Mouse (Mus musculus) ovary, adult 18-20 months (tissue): ENCODE data around the gene Pim2.

Experiments used
- DNase-seq: peaks from one replicate; pipeline ENCODE4 v3.0.0; 2022; ENCODE audit warnings: low spot score, mixed read lengths

The Pim2 gene

DNA sequence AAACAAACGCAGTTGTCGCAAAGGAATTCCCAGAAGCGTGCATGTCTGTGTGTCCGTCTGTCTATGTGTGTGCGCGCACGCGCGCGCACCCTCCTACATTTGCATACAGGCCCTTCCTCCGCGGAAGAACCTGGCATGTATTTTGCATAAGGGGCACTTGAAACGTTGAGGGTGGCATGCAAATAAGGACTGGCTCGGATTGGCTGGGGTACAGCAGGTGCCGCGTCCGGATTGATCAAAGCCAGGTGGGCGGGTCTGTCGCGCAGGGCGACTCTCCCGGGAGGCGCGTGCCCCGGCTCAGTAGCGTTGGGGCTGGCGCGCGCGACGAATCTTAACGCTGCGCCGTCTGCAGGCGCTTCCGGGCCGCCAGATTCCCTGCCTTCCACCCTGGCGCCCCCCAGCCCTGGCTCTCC lies at the start of gene Pim2:
Pim2 (plus strand) TSS at position 256 of the 413 bp plus-strand sequence.
- peak; percentile 79 for DNase-seq

DNA sequence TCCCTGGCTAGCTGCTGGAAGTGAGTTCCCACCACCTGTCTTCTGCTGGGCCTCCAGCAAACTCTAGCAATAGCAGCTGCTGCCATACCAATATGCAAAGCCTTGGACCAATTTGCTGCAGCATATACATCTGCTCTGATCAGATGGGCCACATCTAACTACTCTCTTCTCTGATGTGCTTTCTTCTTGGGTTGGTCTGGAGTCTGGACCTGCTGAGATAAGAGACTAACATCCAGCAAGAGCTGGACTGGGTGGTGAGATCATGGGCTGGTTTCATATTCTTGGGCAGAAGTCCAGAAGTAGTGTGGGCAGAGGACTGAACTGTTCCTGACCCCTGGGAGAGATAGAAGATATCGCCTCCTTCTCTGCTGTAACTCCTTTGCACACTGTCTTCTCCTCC lies 40.9 kb upstream of the Pim2 start:
- DNase-seq: no peak

DNA sequence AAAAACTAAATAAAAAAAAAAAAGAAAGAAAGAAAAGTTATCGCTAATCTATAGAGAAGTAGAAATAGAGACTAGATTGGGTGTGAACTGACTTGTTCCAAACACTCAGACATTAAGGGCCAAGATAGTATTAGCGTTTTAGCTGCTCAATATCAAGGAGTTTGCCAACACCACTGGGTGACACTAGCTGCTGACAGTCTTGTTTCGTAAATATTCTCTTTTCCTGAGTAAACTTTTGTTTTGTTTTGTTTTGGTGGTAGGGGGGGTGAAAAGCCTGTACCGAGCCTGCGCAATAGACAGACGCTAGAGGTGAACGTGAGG lies 37.3 kb upstream of the Pim2 start:
- DNase-seq: no peak

DNA sequence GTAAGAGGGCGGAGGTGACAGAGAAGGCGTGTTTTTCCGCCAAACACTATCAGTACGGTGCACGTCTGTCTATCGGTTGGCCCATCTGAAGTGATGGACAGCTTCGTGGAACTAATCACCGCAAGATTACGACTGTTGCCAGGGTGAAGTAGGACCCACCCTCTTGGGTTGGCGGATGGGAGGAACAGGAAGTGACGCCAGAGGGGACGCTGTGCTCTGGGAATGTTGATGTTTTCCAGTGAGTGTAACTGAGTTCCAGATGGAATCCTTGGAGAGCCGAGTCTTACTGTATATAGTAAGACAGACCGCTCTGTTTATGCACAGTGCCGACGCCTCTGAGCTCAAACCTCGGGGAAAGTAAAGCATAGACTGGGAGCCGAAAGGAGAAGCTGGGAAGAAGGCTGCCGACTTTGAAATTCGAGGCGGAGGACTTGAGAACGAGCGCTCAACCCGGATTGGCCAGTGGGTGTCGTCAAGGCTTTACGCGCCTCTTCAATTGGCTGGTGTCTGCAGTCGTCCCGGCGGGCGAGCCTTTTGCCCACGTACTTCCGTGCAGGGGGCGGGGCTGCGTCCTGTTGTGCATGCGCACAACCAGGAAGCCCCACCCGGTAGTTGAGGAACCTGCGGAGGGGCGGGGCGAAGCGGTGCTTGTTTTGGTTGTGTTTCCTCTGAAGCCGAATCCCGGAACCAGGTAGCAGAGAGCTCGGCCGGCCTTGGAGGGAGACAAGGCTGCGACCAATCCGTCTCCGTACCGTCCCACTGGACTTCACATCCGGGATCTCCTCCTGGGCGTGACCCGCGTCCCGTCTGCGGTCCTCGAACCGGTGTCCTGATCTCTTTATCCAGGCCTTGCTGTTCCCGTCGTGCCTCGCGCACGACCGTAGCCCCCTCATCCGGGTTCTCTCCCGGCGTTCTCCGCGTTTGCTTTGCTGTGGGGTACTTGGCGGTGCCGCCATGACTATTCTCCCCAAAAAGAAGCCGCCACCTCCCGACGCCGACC lies 36.6 kb upstream of the Pim2 start, which contains the start of gene Otud5:
Otud5 (plus strand) TSS at position 202 of the 1,000 bp plus-strand sequence.
- DNase-seq: peak; percentile 96

DNA sequence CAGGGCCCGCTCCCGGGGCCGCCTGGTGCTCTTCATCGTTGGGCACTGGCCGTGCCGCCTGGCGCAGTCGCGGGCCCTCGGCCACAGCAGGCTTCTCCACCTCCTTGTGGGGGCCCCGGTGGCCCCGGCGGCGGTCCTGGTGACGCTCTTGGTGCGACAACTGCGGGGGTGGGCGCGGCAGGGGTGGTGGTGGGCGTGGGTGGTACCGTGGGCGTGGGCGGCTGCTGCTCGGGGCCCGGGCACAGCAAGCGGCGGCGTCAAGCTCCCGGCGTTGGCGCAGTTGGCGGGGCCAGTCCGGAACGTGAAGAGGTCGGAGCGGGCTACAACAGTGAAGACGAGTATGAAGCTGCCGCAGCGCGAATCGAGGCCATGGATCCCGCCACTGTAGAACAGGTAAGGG lies 35.7 kb upstream of the Pim2 start:
- DNase-seq: no peak

DNA sequence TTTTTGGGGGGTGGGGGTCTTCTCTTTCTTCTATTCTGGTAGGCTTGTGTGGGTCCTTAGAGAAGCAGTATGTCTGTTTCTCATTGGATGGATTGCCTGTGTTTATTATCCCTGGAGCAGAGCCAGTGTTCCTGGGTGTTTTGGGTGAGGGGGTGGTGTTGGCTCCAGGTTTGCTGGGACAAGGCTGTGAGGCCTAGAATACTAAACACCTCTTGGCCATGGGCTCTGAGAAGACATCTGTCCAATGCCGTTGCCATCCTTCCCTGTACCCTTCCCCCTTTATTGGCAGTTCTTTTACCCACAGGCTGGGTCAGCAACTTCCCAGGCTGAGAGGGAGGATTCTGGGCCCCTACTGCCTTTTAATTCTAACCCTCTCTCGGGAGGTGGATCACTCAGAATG lies 30.2 kb upstream of the Pim2 start:
- no peak for DNase-seq

DNA sequence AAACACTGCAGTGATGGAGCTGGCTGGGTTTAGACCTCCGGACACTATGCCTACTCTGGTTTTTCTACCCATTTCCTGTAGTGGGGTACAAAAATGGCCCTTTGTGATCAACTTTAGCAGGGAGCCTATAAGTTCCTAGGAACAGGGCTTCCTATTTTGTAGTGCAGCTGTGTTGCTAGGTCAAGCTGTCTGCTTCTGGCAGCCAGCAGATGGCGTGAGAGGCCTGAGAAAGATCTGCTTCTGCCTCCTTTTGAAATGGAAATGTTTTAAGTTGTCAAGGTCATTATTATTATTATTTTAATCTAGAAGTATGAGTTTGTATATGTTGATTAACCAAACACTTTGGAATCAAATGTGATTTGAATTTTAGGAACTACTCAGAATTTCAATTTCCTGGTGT lies 23.5 kb upstream of the Pim2 start:
- DNase-seq: no peak

DNA sequence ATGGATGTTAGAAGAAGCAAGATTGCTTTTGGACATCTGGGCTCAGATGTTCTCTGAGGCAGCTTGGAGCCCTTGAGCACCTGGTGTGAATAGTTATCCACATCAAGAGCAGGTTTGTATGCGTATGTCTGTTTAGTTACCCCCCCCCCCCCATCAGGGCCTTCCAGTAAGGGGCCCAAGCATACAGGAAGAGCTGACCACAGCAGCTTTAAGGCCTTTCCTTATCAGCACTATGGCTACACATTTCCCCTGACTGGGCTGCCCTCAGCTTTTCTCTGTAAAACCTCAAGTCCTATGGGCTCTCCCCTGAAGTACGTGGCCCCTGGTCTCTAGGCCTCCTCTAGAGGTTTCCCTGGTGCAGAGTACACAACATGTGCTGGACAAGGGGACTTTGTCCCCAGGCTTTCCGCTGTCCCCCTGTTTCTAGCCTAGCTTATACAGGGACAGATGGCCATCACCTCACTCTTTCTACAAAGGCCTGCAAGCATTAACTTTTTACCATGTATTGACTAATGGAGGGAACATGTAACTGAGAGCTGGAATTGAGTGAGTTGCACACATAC lies 18.8 kb upstream of the Pim2 start:
- no peak for DNase-seq

DNA sequence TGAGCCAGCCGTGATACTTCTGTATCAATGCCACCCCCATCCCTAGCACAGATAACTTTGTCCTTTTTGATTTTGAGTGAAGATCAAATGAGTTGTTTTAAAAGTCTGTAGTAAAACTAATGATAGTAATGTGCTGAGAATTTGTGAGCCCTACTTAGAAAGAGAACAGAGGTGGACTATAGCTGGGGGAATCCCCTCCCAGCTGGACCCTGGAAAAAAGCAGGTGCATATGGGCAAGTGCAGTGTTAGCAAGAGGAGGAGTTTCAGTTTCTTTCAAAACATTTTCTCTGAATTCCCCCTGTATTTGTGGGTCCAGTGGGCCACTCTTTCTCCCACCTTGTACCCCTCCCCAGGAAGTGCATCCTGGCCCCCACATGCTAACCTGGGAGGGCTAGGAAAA lies 14.9 kb upstream of the Pim2 start:
- DNase-seq: no peak

DNA sequence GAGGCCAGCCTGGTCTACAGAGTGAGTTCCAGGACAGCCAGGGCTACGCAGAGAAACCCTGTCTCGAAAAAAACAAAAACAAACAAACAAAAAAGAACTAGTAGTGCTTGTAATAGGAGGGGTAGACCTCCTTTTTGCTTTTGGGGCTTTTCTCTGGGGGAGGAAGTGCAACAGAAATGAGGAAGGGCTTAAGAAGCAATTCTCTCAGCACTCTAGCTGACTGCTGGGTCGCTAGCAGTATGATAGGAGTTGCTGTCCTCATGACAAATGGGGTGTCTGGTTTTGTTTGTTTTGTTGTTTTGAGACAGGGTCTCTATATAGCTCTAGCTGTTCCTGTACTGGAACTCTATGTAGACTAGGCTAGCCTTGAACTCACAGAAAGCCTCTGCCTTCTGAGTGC lies 13.5 kb upstream of the Pim2 start:
- no peak for DNase-seq

DNA sequence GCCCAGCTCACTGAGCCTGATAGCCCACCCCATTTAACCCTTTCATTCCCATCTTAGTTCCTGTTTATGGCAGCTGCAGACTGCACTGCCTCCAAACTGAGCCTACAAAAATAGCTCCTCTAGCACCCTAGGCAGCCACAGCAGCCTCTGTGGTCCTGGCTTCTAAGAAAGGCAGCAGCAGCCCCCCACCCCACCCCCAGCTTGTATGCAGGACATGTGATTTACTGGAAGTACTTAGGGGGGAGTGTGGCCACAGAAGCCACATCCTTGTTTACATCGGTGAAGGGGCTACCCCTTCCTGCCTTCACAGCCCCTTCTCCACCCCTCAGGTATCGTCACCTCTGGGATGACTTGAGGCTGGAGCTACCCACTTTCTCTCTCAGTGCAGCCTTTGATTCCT lies 12.7 kb upstream of the Pim2 start:
- DNase-seq: no peak

DNA sequence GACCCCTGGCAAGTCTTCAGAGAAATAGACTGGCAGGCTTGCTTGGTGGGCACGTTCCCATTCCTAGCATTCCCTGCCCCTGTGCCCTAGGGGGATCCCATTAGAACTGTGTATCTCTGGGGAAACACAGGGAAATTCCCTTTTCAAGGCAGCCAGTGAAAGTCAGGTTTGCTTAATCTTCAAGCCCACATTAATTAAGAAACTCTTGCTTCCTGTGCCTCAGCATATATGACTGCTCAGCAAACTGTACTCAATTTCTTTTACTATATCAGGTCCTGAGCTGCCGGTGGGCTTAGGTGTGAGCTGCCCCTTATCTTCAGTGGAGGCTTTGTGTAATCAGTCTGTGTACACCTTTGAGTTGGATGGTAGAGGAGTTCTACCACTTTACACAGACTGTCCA lies 12.3 kb upstream of the Pim2 start:
- no peak for DNase-seq

DNA sequence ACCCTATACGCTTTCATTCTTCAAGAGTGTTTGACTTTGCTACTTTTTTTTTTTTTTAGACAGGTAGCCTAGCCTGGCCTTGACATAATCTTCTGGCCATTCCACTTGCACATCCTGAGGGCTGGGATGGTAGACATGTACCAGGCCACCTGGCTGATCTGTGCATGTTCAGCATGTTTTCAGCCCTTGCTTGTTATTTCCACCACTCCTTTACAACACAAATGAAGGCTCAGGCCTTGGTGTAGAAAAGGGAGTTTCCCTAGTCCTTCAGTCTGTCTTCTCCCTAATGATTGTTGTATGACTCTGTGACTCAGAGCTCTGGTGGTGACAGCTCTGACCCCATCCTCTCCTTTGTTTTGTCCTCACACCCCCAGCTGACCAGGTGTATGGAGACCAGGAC lies 10.9 kb upstream of the Pim2 start:
- DNase-seq: no peak

DNA sequence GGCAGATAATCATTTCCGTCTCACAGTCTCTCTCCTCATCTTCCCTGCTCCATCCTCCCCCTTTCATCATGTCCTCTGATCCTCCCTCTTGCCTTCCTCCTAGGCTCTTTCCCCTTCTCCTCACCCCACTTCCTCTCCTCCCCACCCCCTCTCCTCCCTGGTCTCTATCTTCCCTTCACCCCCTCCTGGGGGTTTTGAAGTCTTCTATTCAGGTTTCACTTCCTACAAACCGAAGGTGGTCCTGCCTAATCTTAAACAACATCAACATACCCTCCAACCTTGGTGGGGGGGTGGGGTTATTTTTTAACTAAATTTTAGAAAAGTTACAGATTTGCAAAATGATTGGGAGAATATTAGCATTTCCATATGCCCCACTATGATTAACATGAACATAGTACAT lies 9.6 kb upstream of the Pim2 start:
- DNase-seq: no peak

DNA sequence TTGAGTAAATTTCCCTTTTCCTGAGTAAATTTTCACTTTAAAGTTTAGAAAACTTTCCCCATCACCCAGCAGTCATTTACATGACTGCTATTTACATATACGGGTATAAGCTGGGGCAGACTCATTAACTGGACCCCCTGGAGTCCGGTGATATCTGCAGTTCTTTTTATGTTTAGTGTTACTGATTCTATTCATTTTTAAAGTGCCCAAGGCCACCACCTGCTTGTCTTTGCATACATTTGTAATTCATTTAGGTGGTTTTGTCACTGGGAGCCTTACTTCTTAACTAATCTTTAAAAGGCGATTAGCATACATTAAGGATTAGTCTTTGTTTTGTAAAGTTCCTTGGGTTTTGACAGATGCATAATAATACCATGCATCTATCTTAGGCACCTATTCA lies 8.2 kb upstream of the Pim2 start:
- DNase-seq: no peak

DNA sequence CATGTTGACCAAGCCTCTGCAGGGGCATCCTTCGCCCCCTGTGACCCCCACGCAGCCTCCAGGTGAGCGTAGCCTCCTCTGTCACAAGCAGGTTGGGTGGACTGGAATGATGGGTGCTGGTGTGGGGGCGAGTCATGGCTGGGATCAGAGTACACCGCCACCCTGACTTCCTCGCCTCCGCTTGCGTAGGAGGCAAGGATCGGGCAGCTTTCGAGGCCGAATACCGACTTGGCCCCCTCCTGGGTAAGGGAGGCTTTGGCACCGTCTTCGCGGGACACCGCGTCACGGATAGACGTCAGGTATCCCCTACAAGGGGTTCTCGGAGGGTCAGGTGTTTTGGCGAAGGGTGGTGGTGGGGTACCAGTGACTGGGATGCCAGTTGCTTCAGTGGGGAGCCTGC lies 433 bp downstream of the Pim2 start:
- no peak for DNase-seq

DNA sequence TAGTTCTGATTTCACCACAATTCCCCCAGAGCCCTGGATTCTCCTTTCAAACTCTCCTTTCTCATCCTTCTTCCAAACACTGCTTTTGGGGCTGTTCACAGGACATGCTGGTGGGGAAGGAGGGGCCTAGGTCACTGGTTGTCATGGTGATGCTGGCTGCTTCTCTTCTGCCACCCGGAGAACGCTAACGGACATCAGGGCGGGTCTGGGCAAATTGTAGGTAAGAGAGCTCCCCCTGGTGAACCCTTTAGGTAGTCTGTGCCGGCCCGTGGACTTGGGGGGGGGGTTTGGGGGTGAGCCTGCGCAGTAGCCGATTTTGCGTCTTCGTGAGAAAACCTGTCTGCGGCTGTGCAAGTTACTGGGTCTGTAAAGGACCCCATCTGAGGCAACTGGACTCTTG lies 1.8 kb downstream of the Pim2 start:
- DNase-seq: peak; percentile 62

DNA sequence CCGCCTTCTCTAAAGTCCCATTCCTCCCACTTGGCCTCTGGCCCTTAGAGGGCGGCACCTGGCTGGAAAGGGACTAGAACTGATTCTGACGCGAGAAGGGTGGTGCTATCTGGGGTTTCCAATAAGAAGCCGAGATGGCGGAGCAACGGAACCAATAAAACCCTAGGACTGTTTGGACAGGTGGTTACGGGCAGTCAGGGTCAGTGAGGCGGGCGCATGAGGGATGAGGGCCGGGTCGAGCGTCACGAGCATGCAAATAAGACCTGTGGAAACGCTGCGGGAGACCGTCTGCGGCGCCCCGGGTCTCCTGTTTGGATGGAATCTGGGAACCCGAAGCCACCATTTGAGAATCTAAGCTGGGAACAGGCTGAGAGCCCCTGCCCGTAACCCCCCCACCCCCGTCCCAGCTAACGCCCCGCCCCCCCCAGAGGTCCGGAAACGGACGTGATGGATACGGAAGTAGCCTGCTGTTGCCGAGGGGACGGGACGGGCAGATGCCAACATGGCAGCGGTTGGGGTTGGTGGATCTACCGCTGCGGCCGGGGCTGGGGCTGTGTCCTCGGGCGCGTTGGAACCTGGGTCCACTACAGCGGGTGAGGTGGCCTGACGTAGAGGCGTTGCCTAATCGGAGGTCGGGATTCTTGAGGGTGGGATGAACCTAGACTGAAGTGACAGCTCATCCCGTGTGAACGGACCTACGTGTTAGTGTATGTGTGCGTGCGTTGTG lies 5.9 kb downstream of the Pim2 start, which contains the start of gene Slc35a2:
Slc35a2 (plus strand) TSS at position 188 of the 727 bp plus-strand sequence.
- peak; percentile 88 for DNase-seq

DNA sequence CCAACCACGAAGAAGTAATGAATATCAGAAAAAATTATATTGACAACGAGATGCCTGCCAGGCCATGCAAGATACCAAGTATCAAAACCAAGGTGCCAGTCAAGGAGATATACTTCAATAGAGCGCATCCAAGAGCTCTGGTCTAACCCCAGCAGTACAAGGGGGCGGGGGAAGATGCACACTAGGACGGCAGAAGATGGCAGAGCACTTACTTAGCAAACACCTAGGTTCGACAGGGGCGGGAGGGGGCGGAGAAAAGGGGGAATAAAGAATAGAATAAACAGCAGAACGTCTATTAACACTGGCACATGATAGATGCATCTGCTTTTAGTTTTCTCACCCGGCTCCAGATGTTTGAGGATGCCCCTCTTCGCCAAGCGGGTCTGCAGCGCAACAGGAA lies 20.1 kb downstream of the Pim2 start:
- no peak for DNase-seq

DNA sequence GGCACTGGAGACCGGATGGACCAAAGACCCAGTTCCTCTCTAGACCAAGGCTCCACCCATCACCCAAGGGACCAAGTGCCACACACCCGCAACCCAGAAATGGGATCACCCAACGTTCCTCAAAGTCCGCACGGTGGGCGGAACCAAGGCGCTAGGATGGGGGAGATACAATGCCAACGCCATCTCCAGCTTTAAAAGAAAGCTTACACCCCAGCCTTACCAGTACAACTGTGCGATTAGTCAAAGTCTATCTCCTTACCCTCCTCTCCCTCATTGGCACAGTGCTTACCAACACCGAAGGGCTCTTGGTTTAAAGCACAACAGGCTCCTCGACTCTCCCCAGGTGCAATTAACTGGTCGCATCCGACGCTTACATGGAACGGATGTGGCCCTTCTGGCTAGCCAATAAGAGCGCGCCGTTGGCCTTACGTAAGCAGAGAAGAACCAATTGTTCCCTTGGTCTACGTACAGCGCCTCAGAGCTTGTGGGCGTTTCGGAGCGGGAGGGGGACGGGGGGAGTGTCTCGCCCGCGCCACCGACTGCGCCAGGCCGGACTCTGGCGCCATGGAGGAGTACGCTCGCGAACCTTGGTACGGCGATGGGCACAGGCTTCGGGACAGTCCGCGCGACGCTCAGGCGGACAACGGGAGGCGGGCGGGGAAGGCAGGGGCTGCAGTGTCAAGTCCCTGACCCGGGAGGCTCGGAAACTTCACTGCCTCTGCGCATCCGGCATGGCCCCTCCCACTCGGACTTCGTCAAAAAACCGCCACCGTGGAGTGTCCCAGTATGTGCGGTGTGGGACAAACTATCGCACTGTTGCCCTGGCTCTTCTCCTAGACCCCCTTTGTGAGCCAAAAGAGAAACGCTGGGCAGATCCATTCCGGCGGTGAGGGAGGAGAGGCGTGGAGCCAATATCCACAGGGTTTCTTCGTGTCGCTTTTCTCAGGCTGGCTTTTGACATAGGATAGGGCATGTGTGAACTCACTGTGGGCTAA lies 21.1 kb downstream of the Pim2 start, which contains the start of the genes Pqbp1 and Timm17b:
Pqbp1 (minus strand) TSS at position 390 of the 995 bp plus-strand sequence.
Timm17b (plus strand) TSS at position 478 of the 995 bp plus-strand sequence.
- peak; percentile 89 for DNase-seq

DNA sequence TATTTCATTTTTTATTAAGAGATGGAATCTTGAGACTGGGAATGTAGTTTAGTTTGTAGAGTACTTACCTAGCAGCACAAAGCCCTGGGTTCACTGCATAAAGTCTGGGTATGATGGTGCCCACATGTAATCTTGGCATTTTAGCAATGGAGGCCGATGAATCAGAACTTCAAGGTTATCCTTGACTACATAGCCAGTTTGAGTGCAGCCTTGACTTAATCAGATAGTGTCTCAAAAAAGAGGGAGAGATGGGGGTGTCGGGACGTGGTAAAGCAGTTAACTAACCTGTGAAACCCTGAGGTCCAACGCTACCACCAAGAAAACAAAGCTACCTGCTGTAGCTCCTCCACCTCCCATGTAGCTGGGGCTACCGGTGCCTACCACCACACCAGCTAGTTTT lies 26.4 kb downstream of the Pim2 start:
- no peak for DNase-seq
